Mouse (Mus musculus) ES-Bruce4 (cell line): ENCODE data around the gene N4bp1.

ENCODE experiments used
- CTCF ChIP-seq: IDR thresholded peaks from one replicate; pipeline ENCODE4 v1.8.1; 2011; ENCODE audit warnings: low read depth, low read length
- EP300 ChIP-seq: IDR thresholded peaks from 2 replicates; pipeline ENCODE4 v1.6.1; 2011; ENCODE audit warnings: low read depth, low read length; ENCODE audit not compliant: insufficient read depth
- POLR2A ChIP-seq: IDR thresholded peaks from one replicate; pipeline ENCODE4 v1.8.1; 2011; ENCODE audit warnings: low read length; ENCODE audit not compliant: insufficient read depth

- no peak for TF ChIP-seq EP300
- no peak for TF ChIP-seq POLR2A
- no peak for TF ChIP-seq CTCF
Measured at GRCm38 (mm10) chr8:86834496-86835260, 50.4 kb downstream of the N4bp1 start.
